Mouse (Mus musculus): ENCODE data around the gene Clpb. TPM values are rescaled to one million over a fixed set of nuclear protein-coding genes. Genes with fewer than 3 reads are reported as not detected.

Clpb gene
- polyA plus RNA-seq, 1 experiment from 2014 or later: 43.9 TPM

DNA sequence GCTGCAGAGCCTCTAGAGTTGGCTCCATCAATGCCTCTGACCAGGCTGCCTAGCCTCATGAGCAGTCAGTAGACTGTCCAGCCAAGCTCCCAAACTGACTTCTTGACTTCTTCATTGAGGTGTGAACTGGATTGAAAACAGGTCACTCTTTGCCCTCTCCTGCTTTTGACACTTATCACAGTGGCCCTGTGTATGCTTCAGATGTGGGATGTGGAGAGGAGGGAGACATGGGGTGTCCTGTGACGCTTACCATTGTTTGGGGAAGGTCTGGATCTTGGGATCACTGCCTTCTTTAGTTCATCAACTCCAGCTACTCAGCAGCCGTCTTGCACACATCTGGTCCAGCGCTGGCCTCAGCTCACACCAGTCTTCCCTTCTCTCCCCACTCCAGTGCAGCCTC lies 36.9 kb downstream of the Clpb start:
- Histone ChIP-seq H3K4me1 (peaks cover 4% of the 10 kb centered on the region; the same call in 1 of the 2 replicates), H3K9me3 (no peaks in the 10 kb centered on the region), H3K27me3 (no peaks in the 10 kb centered on the region), H3K9ac (no peak overlapping the region), H3K27ac (no peak overlapping the region), H3K36me3 (replicated peaks) (no peaks in the 10 kb centered on the region), H3K4me2 (no peak overlapping the region), H3K4me3 (replicated peaks) (no peak overlapping the region)
- no peak for ATAC-seq (ENCODE audit: low FRiP score)
- 61% methylated on average over 3 of the region's 3 CpGs for WGBS

DNA sequence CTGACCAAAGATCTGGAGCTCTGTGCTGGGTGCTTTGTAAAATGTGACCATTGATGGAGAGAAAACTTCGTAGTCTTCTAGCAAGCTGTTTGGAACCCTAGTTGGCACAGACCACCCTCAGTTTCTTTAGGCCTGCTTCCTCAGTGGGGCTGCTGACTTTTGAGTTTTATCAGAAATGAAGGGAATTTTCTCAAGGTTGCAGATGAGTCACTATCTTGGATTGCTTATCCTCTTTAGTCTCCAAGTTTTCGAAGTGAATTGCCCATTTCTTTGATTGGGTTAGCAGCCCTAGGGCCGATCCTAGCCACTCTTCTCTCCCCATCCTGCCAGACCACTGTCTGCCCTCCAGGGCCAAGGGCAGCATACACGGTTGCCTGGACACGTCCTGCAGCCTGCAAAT lies 39.3 kb downstream of the Clpb start:
- WGBS: 86% methylated on average over 5 of the region's 5 CpGs
- no peaks in the 10 kb centered on the region for H3K27me3 ChIP-seq
- H3K9me3 ChIP-seq: no peaks in the 10 kb centered on the region
- peaks cover 4% of the 10 kb centered on the region; the same call in 1 of the 2 replicates for H3K4me1 ChIP-seq
- no peak overlapping the region for H3K4me3 ChIP-seq (replicated peaks)
- H3K9ac ChIP-seq: no peak overlapping the region
- H3K27ac ChIP-seq: no peak overlapping the region
- no peak overlapping the region for H3K4me2 ChIP-seq
- ATAC-seq (ENCODE audit: low FRiP score): no peak
- peaks cover 9% of the 10 kb centered on the region; the same call in 1 of the 2 replicates for H3K36me3 ChIP-seq (replicated peaks)

DNA sequence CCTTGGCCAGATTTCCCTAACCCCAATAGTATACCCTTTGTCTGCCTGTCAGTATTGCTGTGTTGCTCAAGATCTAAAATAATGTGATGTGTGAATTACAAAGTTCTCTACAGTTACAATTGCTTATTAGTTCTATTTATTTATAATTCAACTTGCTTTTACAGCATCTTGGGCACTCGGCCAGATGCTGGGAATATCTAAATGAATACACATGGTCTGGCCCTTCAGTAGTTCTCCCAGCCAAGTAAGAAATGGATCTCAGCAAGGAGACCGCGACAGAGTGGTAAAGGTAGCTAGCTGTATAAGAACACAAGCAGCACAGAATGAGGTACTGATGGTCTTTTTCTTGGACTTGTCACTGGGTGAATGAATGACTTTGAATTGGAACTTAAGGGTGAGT lies 46.2 kb downstream of the Clpb start:
- H3K4me1 ChIP-seq: no peaks in the 10 kb centered on the region
- no peak overlapping the region for H3K9ac ChIP-seq
- H3K4me3 ChIP-seq (replicated peaks): no peak overlapping the region
- peaks cover 10% of the 10 kb centered on the region; the same call in 1 of the 2 replicates for H3K36me3 ChIP-seq (replicated peaks)
- no peak overlapping the region for H3K4me2 ChIP-seq
- 93% methylated on average over 3 of the region's 3 CpGs for WGBS
- ATAC-seq (ENCODE audit: low FRiP score): no peak
- H3K27me3 ChIP-seq: no peaks in the 10 kb centered on the region
- no peaks in the 10 kb centered on the region for H3K9me3 ChIP-seq
- no peak overlapping the region for H3K27ac ChIP-seq

DNA sequence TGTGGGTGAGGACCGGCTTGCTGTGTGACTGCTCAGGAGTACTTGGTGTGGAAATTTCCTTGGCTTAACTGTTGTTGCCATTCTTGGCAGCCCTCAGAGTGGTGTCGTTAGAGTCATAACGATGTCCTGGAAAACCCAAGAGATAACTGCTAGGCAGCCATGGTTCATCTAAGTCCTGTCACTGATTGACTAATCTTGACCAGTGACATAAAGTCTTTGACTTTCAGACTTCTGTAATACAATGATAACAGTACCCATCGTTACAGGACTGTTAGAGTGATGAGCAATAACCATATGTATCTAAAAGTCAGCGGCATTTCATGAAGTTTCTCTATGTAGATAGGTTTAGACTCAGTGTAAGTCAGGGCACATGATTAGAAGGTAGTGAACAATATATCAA lies 46.8 kb downstream of the Clpb start:
- no peak overlapping the region for H3K4me3 ChIP-seq (replicated peaks)
- no peak overlapping the region for H3K9ac ChIP-seq
- no peaks in the 10 kb centered on the region for H3K4me1 ChIP-seq
- no peak for ATAC-seq (ENCODE audit: low FRiP score)
- no peaks in the 10 kb centered on the region for H3K27me3 ChIP-seq
- H3K27ac ChIP-seq: no peak overlapping the region
- 94% methylated on average over 5 of the region's 5 CpGs for WGBS
- H3K9me3 ChIP-seq: no peaks in the 10 kb centered on the region
- H3K4me2 ChIP-seq: no peak overlapping the region
- H3K36me3 ChIP-seq (replicated peaks): peaks cover 10% of the 10 kb centered on the region; the same call in 1 of the 2 replicates

DNA sequence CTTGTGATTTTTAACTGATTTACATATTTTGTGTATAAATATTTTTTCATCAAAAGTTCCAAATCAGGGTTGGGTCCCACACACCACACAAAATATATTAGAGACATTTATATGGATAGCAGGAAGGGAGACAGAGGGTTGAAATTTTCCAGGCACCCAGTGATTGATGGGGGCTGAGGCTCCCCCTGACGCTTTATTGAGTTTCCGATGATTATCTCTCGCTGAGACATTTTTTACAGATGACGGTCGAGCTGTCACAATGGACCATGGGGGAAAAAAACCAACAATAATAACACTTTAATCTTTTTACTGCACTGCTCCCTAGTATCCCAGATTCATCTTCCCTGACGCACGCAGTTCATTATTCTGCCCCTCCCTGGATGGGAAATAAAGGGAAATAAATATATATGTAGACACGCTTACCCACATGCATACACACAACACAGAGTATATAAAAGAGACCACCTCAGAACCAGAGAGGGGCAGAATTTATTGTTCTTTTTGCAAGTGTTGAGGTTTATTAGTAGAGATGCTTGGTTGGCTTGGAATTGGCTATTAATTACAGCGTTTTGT lies 50.5 kb downstream of the Clpb start:
- no peaks in the 10 kb centered on the region for H3K4me1 ChIP-seq
- no peaks in the 10 kb centered on the region for H3K36me3 ChIP-seq (replicated peaks)
- H3K4me2 ChIP-seq: no peak overlapping the region
- no peak for ATAC-seq (ENCODE audit: low FRiP score)
- no peak overlapping the region for H3K9ac ChIP-seq
- H3K27ac ChIP-seq: no peak overlapping the region
- H3K9me3 ChIP-seq: no peaks in the 10 kb centered on the region
- H3K4me3 ChIP-seq (replicated peaks): no peak overlapping the region
- H3K27me3 ChIP-seq: no peaks in the 10 kb centered on the region
- 92% methylated on average over 9 of the region's 9 CpGs for WGBS

DNA sequence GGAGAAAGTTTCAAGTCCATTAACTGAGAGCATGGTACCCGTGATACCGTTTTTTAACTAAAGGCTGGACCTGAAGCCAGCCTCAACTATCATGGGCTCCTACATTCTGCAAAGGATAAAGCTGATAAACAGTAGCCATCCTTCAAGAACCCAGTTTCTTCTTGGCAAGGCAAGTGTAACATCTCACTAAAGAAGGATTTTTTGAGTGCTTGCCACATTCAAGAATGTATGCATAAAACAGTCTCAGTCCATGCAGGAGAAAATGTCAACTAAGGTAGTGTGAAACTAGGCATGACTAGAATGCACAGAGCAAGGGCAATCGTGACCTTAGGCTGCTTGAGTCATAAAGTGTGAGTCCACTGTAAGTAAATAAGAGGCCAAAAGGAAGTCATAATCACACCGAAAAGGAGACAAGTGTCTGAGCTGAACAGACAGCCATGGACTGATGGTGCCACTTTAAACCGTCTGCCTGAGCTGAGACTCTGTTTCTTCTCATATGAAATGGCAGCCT lies 51.7 kb downstream of the Clpb start:
- WGBS: 93% methylated on average over 5 of the region's 5 CpGs
- Histone ChIP-seq H3K9me3 (no peaks in the 10 kb centered on the region), H3K27ac (no peak overlapping the region), H3K27me3 (no peaks in the 10 kb centered on the region), H3K4me3 (replicated peaks) (no peak overlapping the region), H3K9ac (no peak overlapping the region), H3K36me3 (replicated peaks) (no peaks in the 10 kb centered on the region), H3K4me1 (no peaks in the 10 kb centered on the region), H3K4me2 (no peak overlapping the region)
- ATAC-seq (ENCODE audit: low FRiP score): no peak

DNA sequence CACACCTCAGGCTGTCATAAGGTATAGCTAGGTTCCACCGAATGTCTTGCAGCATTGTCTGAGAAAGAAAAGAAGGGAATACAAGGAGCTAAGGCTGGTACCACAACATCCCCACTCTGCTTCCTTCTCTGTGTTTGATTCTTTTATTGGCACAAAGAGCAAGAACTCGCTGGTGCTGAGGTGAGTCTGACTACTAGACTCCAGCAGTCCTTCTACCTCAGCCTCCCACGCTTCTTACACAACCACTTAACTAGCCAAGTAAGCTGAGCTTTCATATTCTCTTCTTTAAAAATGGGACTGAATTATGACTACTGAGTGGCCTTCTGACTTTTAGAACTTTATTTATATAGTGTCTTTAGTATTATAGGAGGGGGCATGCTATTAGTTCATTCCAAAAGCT lies 56.9 kb downstream of the Clpb start:
- ATAC-seq (ENCODE audit: low FRiP score): no peak
- H3K9me3 ChIP-seq: no peaks in the 10 kb centered on the region
- no peak overlapping the region for H3K9ac ChIP-seq
- H3K27ac ChIP-seq: no peak overlapping the region
- no peaks in the 10 kb centered on the region for H3K4me1 ChIP-seq
- no peak overlapping the region for H3K4me3 ChIP-seq (replicated peaks)
- WGBS: 95% methylated on average over 3 of the region's 3 CpGs
- no peaks in the 10 kb centered on the region for H3K27me3 ChIP-seq
- 0 out of 2 replicates have a peak, but pooled peaks cover 5% of the 10 kb centered on the region for H3K36me3 ChIP-seq (replicated peaks)
- H3K4me2 ChIP-seq: no peak overlapping the region

DNA sequence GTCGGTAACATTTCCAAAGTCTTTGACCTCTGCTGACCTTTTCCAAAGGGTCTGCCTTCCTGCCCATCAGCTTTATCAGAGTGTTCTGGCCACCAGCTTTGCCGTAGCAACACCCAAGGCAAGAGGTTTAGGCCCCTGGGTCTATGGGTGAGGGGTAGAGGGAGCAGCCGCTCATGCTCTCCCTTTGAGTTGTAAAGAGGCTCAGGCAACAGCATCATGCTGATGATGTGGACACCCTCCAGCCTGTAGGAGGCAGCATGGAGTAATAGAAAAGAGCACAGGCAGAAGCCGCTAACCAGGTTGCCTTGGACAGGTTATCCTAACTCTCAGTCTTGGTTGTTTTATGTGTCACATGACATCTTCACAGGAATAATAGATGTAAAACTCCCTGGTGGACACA lies 61.6 kb downstream of the Clpb start:
- H3K27ac ChIP-seq: no peak overlapping the region
- 0 out of 2 replicates have a peak, but pooled peaks cover 5% of the 10 kb centered on the region for H3K36me3 ChIP-seq (replicated peaks)
- no peak for ATAC-seq (ENCODE audit: low FRiP score)
- peaks cover 10% of the 10 kb centered on the region for H3K4me1 ChIP-seq
- 28% methylated on average over 4 of the region's 4 CpGs for WGBS
- no peaks in the 10 kb centered on the region for H3K27me3 ChIP-seq
- H3K9ac ChIP-seq: no peak overlapping the region
- H3K4me3 ChIP-seq (replicated peaks): no peak overlapping the region
- no peaks in the 10 kb centered on the region for H3K9me3 ChIP-seq
- H3K4me2 ChIP-seq: no peak overlapping the region

DNA sequence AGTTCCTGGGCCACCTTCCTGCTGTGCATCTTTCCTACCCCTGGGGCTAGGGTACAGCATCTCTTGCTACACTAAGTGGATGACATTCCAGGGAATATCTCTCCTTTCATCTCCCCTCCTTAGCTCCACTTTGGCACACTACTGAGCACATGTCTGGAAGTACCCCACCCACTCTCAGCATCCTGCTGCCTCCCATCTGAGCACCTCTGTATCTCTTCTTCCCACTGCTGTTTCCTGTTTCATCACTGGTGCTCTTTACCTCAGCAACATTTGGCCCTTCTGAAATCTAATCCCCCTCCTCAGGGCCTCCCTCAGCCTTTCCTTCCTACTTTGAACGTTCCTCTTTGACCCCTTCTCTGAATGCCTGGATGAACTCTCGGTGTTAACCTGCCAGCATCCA lies 63.5 kb downstream of the Clpb start:
- H3K4me3 ChIP-seq (replicated peaks): no peak overlapping the region
- H3K4me1 ChIP-seq: peaks cover 10% of the 10 kb centered on the region
- 0 out of 2 replicates have a peak, but pooled peaks cover 5% of the 10 kb centered on the region for H3K36me3 ChIP-seq (replicated peaks)
- no peaks in the 10 kb centered on the region for H3K27me3 ChIP-seq
- H3K9ac ChIP-seq: no peak overlapping the region
- H3K9me3 ChIP-seq: no peaks in the 10 kb centered on the region
- H3K27ac ChIP-seq: no peak overlapping the region
- H3K4me2 ChIP-seq: no peak overlapping the region
- no peak for ATAC-seq (ENCODE audit: low FRiP score)
- WGBS: 35% methylated on average over 2 of the region's 2 CpGs

DNA sequence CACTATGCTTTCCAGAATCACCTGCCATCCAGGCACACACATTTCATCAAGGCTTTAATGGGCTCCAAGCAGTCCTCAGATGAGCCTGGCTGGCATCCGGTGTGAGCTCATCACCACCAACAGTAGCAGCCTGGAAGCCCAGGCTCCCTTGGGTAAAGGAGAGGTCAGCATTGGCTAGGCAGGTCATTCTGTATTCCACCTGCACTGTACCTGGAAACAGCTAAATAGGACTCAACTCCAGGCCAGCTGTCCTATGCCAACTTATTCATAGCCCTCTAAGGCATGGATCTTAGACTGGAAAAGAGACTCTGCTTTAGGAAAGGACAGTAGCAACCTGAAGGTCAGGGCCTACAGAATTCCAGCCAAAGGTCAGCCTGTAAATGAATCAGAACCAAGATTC lies 68.7 kb downstream of the Clpb start:
- Histone ChIP-seq H3K27me3 (no peaks in the 10 kb centered on the region), H3K4me2 (no peak overlapping the region), H3K27ac (no peak overlapping the region), H3K36me3 (replicated peaks) (no peaks in the 10 kb centered on the region; the same call in 1 of the 2 replicates), H3K9ac (no peak overlapping the region), H3K4me3 (replicated peaks) (no peak overlapping the region), H3K9me3 (no peaks in the 10 kb centered on the region), H3K4me1 (peaks cover 20% of the 10 kb centered on the region)
- ATAC-seq (ENCODE audit: low FRiP score): no peak
- 75% methylated on average over 1 of the region's 1 CpGs for WGBS

DNA sequence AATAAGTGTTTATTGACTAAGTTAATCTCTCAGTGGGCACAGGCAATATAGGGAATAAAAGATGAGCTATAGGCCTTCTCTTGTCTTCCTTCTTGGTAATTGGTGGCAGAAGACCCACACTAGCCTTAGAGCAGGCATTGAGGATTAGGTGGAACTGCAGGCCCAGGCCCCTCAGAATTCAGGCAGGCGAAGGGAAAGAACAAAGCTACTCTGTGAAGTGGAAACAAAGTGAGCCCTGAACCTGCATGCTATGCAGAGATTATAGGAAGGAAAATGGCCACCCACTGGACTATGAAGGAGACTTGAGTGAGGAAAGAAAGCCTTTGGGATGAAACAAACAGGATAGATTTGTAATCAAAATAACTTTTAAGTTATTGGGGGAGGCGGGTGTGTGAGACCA lies 69.6 kb downstream of the Clpb start:
- 38% methylated on average over 2 of the region's 2 CpGs for WGBS
- no peak overlapping the region for H3K9ac ChIP-seq
- 0 out of 2 replicates have a peak overlapping the region, but pooled peaks have one; percentile 3 for H3K27ac ChIP-seq
- peaks cover 20% of the 10 kb centered on the region for H3K4me1 ChIP-seq
- no peaks in the 10 kb centered on the region for H3K27me3 ChIP-seq
- H3K4me3 ChIP-seq (replicated peaks): no peak overlapping the region
- H3K36me3 ChIP-seq (replicated peaks): no peaks in the 10 kb centered on the region; the same call in 1 of the 2 replicates
- H3K9me3 ChIP-seq: no peaks in the 10 kb centered on the region
- no peak overlapping the region for H3K4me2 ChIP-seq
- peak; percentile 30; the same call in 1 of the 2 replicates for ATAC-seq (ENCODE audit: low FRiP score)

DNA sequence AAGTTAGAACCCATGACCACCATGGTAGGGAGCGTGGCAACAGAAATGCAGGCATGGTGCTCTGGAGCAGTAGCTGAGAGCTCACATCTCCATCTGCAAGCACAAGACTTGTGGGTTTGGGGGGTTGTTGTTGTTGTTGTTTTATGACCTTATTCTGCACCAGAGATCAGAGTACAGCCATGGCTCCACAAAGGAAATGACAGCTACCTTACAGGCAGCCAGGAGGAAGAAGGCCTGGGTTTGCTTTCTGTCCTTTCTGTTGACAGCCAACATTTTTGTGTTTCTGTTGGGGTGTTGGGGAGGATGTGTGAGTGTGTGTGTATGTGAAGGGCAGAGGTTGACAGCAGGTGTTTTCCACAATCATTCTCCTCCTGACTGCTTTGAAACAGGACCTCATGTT lies 71.9 kb downstream of the Clpb start:
- Histone ChIP-seq H3K4me2 (no peak overlapping the region), H3K27ac (no peak overlapping the region), H3K4me1 (peaks cover 21% of the 10 kb centered on the region), H3K36me3 (replicated peaks) (no peaks in the 10 kb centered on the region; the same call in 1 of the 2 replicates), H3K4me3 (replicated peaks) (no peak overlapping the region), H3K27me3 (no peaks in the 10 kb centered on the region), H3K9me3 (no peaks in the 10 kb centered on the region), H3K9ac (no peak overlapping the region)
- 94% methylated on average over 1 of the region's 1 CpGs for WGBS
- no peak for ATAC-seq (ENCODE audit: low FRiP score)

DNA sequence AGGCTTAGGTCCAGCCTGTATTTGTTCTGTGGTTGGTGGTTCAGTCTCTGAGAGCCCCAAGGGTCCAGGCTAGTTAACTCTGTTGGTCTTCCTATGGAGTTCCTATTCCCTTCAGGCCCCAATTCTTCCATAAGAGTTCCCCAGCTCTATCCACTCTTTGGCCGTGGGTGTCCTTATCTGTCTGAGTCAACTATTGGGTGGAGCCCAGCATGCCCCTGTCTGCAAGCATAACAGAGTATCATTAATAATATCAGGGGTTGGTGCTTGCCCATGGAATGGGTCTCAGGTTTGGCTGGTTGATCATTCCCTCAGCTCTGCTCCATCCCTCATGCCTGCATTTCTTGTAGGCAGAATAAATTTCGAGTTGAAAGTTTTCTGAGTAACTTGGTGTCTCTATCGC lies 74.3 kb downstream of the Clpb start:
- H3K27me3 ChIP-seq: no peaks in the 10 kb centered on the region
- H3K4me1 ChIP-seq: peaks cover 19% of the 10 kb centered on the region
- H3K27ac ChIP-seq: no peak overlapping the region
- H3K9me3 ChIP-seq: no peaks in the 10 kb centered on the region
- ATAC-seq (ENCODE audit: low FRiP score): no peak
- no peak overlapping the region for H3K9ac ChIP-seq
- H3K4me2 ChIP-seq: no peak overlapping the region
- H3K4me3 ChIP-seq (replicated peaks): no peak overlapping the region
- H3K36me3 ChIP-seq (replicated peaks): no peaks in the 10 kb centered on the region; the same call in 1 of the 2 replicates
- 89% methylated on average over 3 of the region's 3 CpGs for WGBS
